Mouse (Mus musculus): Measurements from ENCODE around the gene Pskh1.
A peak's percentile ranks its signal among the peaks of the same experiment; 100 is the strongest.

DNA sequence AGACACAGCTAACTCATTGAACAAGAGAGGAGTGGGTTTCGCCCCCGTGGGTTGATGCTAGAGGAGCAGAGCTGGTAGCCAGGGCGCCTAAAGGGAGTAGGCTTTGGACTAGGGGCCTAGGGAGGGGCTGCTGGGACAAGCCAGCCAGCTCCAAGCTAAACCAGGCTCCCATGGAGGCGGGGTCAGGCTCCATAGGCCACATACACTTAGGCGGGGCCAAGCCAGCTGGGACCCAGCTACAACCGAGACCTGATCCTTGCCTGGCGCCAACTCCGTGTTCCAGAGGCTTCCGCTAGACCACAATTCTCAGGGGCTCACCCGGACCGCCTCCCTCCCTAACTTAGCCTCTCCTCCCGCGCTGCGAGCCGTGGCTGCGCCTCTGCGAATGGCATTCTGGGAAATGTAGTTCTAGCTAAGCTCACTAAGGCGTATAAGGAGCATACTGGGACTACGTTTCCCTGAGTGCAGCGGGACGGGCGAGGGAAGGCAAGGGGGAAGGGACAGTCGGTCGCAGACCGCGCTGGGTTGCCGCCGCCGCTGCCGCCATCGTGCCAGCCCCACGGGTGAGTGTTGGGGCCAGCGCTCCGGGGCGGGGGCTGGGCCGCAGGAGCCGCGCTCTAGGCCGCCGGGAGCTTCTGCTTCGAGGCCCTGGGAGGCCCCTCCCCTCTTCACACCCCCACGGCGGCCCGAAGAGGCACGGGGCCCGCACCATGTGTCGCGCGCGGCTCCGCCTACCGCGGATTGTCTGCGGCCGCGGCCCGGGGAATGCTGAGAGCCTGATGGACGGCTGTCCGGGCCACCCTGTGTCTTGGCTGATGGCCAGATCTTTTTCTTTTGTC lies 39.9 kb upstream of the Pskh1 start, which contains the start of gene Nutf2:
- peak; percentile 99 for TF ChIP-seq HCFC1 (IDR thresholded peaks at IDR 0.05; ENCODE audit: borderline replicate concordance, insufficient read depth, low read length)
- peak; percentile 64 for TF ChIP-seq CHD2 (IDR thresholded peaks at IDR 0.05; ENCODE audit: low read depth, low read length)
- no peak for TF ChIP-seq ZC3H11A (IDR thresholded peaks at IDR 0.05; ENCODE audit: borderline replicate concordance, low read depth, low read length)
- no peak for TF ChIP-seq ZNF384 (IDR thresholded peaks at IDR 0.05; ENCODE audit: low read depth, low read length)
- TF ChIP-seq MAFK (IDR thresholded peaks at IDR 0.05; ENCODE audit: insufficient read depth, low read depth, low read length): no peak; the same call in 1 of the 2 replicates

Data from ES-E14 (cell line).